Mouse (Mus musculus): Measurements from ENCODE around the gene Acad10.

Gene Acad10

GRCm38 (mm10) chr5:121597332-121597731, 63.0 kb downstream of the Acad10 start:
- in situ Hi-C loops (cut with MboI, MseI), result no loop called here

- in situ Hi-C loops (cut with MboI, MseI), result no loop called here
Measured at GRCm38 (mm10) chr5:121596226-121596625, 64.1 kb downstream of the Acad10 start.

DNA sequence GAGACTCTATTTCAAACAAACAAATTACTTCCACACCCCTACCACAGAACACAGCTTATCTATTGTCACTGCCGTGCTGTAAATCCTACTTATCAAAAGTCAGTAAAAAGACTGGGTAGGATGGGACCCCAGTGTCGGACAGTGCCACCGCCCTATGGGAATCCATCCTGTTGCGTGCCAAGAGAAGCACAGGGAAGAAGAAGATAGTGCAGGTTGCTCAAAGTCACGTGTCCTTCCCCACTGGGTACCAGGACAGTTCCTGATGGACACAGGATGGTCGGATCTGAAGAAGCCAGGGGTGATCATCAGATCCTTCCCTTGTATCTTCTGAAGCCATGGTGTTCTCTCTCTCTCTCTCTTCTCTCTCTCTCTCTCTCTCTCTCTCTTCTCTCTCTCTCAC, 64.6 kb downstream of the Acad10 start:
- in situ Hi-C loops (cut with MboI, MseI), result no loop called here

DNA sequence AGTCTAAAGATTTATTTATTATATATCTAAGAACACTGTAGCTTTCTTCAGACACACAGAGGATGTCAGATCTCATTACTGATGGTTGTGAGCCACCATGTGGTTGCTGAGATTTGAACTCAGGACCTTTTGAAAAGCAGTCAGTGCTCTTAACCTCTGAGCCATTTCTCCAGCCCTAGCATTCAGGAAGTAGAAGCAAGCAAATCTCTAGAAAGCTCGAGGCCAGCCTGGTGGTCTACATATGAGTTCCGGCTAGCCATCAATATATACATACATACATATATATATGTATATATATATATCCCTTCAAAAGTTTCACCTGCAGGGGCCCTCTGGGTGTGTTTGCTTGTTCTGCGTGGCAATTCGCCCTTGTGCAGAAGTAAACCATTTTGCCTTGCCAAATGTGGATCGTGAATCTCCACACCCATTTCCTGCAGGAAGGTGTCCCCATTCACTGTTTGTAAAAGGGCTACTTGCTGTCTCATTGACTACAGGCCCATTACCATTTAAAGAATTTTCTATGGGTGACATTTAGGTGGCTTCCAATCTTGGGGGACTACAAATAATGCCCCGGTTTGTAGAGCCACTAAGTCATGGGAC, 65.5 kb downstream of the Acad10 start:
- in situ Hi-C loops (cut with MboI, MseI), result no loop called here

DNA sequence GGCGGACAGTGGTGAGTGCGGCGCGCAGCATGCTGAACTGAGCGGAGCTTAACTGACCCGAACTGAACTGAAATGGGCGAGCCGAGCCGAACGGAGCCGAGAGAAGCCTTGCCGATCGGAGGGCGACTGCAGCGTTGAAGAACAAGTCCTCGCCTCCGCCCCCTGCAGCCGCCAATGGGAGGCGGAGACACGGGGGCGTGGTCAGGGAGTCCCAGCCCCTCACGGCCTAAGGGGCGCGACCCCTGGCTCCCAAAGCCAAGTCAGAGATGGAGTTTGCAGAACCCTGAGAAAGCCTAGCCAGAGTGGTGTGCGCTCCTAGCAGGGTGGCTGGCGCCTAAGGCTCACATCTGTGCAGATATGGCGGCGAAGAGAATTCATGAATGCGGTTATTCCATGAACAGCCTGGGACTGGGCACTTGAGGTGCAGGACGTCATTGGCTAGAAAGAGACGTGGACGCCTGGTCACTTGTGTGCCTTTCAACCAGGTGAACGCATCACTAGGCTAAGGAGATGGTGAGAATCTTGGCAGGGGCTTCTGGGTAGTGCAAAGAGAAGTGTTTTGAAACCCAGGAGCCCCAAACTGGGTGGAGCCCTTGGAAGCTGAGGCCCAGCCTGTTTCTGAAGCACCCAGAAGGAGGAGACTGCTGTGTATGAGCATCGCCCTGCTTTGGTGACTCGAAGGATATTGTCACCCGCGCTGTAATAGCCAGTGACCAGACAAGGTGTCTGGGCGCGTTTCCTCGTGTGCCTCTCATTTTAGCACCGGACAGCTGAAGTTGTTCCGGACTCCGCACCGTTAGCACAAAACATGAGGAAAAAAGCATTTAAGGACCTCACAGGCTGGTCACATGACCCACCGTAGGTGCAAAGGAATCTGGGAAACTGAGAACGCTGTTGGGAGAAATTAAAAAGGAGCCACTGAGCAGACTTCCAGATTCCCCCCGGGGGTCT, 66.6 kb downstream of the Acad10 start, which contains the start of gene Aldh2:
Aldh2 (minus strand) TSS at position 374 of the 951 bp plus-strand sequence.
- in situ Hi-C loops (cut with MboI, MseI), result no loop called here

DNA sequence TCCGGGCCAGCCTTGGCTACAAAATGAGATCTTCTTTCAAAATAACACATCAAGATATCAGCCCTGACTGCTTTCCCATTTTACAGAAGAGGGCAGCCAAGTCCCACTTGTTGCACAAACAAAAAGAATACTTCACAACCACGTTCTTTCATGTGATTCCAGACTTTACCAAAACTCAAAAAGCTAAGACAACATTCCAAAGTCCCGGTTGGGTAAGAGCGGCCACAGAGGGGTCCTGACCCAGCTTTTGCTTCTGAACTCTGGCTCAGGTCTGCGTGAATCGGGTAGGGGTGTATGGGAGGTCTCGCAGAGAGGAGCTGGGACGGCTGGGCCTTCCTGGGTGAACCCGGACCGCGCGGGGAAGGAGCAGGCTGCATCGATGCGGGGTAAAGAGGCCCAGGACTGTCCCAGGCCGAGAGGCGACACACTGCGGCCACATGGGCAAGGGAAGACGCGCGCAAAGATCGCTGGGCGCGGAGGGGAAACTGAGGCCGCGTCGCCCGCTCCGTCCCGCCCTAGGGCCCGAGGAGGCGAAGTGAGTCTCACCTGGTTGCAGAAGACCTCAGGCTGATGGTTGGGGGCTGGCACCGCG, 67.4 kb downstream of the Acad10 start:
- in situ Hi-C loops (cut with MboI, MseI), result no loop called here

GRCm38 (mm10) chr5:121592064-121592815, 68.1 kb downstream of the Acad10 start:
- in situ Hi-C loops (cut with MboI, MseI), result no loop called here

- in situ Hi-C loops (cut with MboI, MseI), result no loop called here
Measured at GRCm38 (mm10) chr5:121591417-121592063, 68.8 kb downstream of the Acad10 start.

DNA sequence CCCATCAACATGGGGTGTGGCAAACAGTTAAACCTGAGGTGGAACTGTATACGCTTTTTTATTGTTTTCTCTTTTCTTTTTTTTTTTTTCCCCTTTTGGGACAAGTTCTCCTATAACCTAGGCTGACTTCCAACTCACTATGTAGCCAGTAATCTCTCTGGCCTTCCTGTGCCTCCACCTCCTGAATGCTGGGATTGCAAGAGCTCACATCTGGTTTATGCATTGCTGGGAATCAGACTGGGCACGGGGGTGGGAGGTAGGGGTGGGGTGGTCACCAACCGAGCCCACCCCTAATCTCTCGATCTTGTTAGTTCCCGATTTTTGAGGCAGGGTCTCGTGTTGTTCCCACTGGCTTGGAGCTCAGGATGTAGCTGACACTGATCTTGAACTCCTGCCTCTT, 70.4 kb downstream of the Acad10 start:
- in situ Hi-C loops (cut with MboI, MseI), result no loop called here

GRCm38 (mm10) chr5:121586400-121587039, 73.8 kb downstream of the Acad10 start:
- in situ Hi-C loops (cut with MboI, MseI), result no loop called here

GRCm38 (mm10) chr5:121585699-121586098, 74.6 kb downstream of the Acad10 start:
- in situ Hi-C loops (cut with MboI, MseI), result no loop called here

DNA sequence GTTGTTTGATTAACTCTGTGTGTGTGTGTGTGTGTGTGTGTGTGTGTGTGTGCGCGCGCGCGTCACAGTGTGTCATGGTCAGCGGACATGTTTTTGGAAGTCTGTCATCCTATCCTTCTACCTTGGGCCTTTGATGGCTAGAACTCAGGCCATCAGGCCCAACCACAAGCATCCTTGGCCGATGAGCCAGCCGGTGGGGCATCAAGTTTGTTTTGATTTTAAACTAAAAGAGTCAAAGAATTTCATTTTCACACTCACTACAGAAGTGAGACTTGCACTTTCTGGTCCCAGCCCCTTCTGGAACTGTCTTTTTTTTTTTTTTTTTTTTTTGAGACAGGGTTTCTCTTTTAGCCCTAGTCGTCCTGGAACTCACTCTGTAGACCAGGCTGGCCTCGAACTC, 75.3 kb downstream of the Acad10 start:
- in situ Hi-C loops (cut with MboI, MseI), result no loop called here

GRCm38 (mm10) chr5:121583765-121584501, 76.4 kb downstream of the Acad10 start:
- in situ Hi-C loops (cut with MboI, MseI), result no loop called here

DNA sequence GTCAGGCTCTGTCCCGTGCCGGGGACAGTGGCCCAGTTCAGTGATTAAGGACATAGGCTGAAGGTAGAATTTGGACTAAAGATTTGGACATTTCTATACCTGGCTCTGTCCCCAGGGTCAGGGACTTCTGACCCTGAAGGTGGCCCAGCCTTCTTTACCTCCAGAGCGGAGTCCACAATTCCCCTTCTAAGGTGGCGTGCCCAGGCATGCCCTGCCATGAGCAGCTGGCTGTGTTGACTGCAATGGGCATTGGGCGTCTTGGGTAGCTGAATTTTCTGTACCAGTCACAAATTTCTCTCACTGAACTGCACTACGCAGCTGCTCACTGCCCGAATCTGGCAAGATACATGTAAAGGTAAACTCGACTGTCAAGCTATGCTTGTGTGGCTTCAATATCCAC, 78.4 kb downstream of the Acad10 start:
- in situ Hi-C loops (cut with MboI, MseI), result no loop called here

GRCm38 (mm10) chr5:121576927-121577488, 83.3 kb downstream of the Acad10 start:
- in situ Hi-C loops (cut with MboI, MseI), result no loop called here

GRCm38 (mm10) chr5:121575867-121576266, 84.4 kb downstream of the Acad10 start:
- in situ Hi-C loops (cut with MboI, MseI), result no loop called here

- in situ Hi-C loops (cut with MboI, MseI), result no loop called here
Measured at GRCm38 (mm10) chr5:121574145-121574544, 86.2 kb downstream of the Acad10 start.

Data from regulatory T cell (primary cell).